Mouse (Mus musculus) embryonic facial prominence, embryonic 15.5 days (tissue): ENCODE measurements around the gene Gpr153. TPM values are rescaled to one million over a fixed set of nuclear protein-coding genes. Genes with fewer than 3 reads are reported as not detected.

Experiments
- ATAC-seq: fragments of 200-750 bp; cut with Nextera tagmentation; 2 replicates; pipeline ENCODE4 v1.8.0; 2017; ENCODE audit warnings: low read depth, moderate TSS enrichment; ENCODE audit not compliant: insufficient number of reproducible peaks, low FRiP score, low TSS enrichment
- H3K27ac ChIP-seq: fragments of 300-500 bp; sonication (generic); replicated peaks from 2 replicates; pipeline ENCODE4 v1.5.1; 2015; ENCODE audit warnings: mild to moderate bottlenecking, inconsistent platforms
- H3K27me3 ChIP-seq: fragments of 300-500 bp; sonication (generic); 2 replicates; pipeline ENCODE4 v1.6.1; 2015; ENCODE audit warnings: inconsistent platforms
- H3K36me3 ChIP-seq: fragments of 300-500 bp; sonication (generic); 2 replicates; pipeline ENCODE4 v1.6.1; 2015; ENCODE audit warnings: mild to moderate bottlenecking, inconsistent platforms
- H3K4me1 ChIP-seq: fragments of 300-500 bp; sonication (generic); 2 replicates; pipeline ENCODE4 v1.6.1; 2015; ENCODE audit warnings: inconsistent platforms
- H3K4me2 ChIP-seq: fragments of 300-500 bp; sonication (generic); replicated peaks from 2 replicates; pipeline ENCODE4 v1.6.1; 2015; ENCODE audit warnings: mild to moderate bottlenecking, inconsistent platforms
- H3K4me3 ChIP-seq: fragments of 300-500 bp; sonication (generic); replicated peaks from 2 replicates; pipeline ENCODE4 v1.5.1; 2015; ENCODE audit warnings: mild to moderate bottlenecking, inconsistent platforms
- H3K9ac ChIP-seq: fragments of 300-500 bp; sonication (generic); 2 replicates; pipeline ENCODE4 v1.6.1; 2015; ENCODE audit warnings: inconsistent platforms
- H3K9me3 ChIP-seq: fragments of 300-500 bp; sonication (generic); replicated peaks from 2 replicates; pipeline ENCODE4 v1.6.1; 2016; ENCODE audit warnings: inconsistent platforms
- WGBS: fragments of 180-500 bp; shearing (Covaris S2); methylation state at CpG from one replicate; pipeline ENCODE4 v1.1.7; 2015; 5-methylcytosine and 5-hydroxymethylcytosine counted together
- polyA plus RNA-seq: library from polyadenylated mRNA; unstranded; fragments of >200 nt; fragmentation: Nextera tagmentation; extraction: Ambion mirVana; gene quantifications from 2 replicates; pipeline ENCODE4 v1.2.1, GENCODE M21; 2015

The Gpr153 gene
- polyA plus RNA-seq, 1 experiment from 2014 or later, result 29.0 TPM

DNA sequence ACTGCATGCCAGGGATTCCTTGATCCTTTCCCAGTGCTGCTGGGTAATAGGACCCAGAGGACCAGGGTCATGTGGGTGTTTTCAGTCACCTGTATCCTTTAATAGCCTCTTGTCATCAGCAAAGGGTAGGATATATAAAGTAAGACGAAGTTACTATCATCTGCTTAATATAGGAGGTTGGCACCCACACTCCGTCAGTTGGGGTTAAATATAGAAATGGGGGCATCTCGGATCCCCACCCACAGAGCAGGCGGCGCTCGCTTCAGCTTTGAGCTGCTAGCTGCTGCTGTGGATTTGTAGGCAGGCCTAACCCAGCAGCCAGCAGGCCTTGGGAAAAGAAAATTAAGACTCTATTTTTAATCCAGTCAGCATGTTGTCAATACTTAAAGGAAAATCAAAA is 28.0 kb upstream of the Gpr153 start:
- ATAC-seq, result no peak
- WGBS, result 58% methylated on average over 6 of the region's 6 CpGs
- H3K4me2 ChIP-seq, result no peak overlapping the region
- H3K4me3 ChIP-seq, result no peak overlapping the region
- no peaks in the 10 kb centered on the region for H3K36me3 ChIP-seq
- H3K27ac ChIP-seq, result no peak overlapping the region
- peaks cover 18% of the 10 kb centered on the region for H3K4me1 ChIP-seq
- H3K9me3 ChIP-seq, result no peaks in the 10 kb centered on the region
- no peaks in the 10 kb centered on the region for H3K27me3 ChIP-seq
- no peak overlapping the region for H3K9ac ChIP-seq

DNA sequence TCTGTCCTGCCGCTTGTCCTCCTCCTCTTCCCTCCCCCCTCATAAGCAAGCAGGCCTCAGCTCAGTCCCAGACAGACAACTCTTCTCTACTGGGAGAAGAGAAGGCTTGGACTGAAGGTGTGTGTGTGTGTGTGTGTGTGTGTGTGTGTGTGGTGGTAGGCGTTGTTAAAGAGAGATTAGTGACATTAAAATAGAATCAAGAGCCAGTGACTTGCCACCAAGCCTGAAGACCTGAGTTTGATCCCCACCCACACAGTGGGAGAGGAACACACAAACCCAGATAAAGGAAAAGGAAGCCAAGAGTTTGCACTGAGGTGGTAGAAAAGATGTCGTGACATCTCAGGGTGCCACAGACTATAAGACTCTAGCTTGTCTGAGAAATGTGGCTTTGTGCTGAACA is 26.8 kb upstream of the Gpr153 start:
- H3K4me3 ChIP-seq, result no peak overlapping the region
- no peaks in the 10 kb centered on the region for H3K9me3 ChIP-seq
- peaks cover 18% of the 10 kb centered on the region for H3K4me1 ChIP-seq
- no peaks in the 10 kb centered on the region for H3K36me3 ChIP-seq
- H3K27ac ChIP-seq, result no peak overlapping the region
- WGBS, result 70% methylated on average over 3 of the region's 3 CpGs
- no peak for ATAC-seq
- no peaks in the 10 kb centered on the region for H3K27me3 ChIP-seq
- H3K4me2 ChIP-seq, result no peak overlapping the region
- H3K9ac ChIP-seq, result no peak overlapping the region

DNA sequence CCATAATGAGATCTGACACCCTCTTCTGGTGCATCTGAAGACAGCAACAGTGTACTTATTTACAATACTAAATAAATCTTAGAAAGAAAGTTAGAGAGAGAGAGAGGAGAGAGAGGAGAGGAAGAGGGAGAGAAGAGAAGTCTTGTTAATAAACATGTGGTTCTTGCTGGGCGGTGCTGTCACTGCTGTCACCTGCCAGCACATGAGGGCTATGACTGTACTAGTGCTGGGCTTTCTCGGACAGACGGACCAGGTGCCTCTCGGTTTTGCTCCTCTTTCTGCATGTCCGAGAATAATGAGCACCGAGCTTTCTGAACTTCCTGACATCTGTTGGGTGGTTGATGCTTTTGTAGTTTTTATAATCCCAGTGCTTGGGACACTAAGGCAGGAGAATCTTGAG is 23.4 kb upstream of the Gpr153 start:
- ATAC-seq, result no peak
- H3K4me3 ChIP-seq, result no peak overlapping the region
- H3K27ac ChIP-seq, result no peak overlapping the region
- H3K27me3 ChIP-seq, result no peaks in the 10 kb centered on the region
- peaks cover 9% of the 10 kb centered on the region; the same call in 1 of the 2 replicates for H3K4me1 ChIP-seq
- H3K9me3 ChIP-seq, result no peaks in the 10 kb centered on the region
- 88% methylated on average over 6 of the region's 6 CpGs for WGBS
- 0 out of 2 replicates have a peak, but pooled peaks cover 4% of the 10 kb centered on the region for H3K36me3 ChIP-seq
- H3K4me2 ChIP-seq, result no peak overlapping the region
- H3K9ac ChIP-seq, result no peak overlapping the region

DNA sequence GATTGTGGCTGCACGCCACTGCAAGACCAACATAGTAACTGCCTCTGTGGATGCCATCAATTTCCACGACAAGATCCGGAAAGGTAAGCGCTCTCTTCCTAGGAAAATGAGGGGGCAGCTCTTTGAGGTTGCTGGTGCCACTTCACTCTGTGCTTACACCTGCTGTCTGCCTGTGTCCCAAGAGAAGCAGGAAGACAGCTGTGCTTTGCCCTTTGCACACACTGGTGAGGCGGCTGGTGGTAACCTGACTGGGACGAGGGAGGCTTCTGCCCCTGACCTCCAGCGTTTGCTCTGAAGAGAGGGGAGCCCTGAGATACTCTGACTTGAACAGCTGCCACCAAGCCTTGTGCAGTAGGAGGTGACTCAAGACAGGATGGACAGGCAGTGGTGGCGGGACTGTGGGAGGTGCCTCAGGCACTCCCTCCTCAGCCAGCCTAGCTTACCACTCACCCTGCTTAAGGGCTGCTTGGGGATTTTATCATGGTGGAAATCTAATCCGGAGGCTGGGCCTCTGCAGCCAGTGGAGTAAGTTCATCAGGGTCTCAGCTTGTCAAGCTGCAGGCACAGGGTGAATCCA is 20.8 kb upstream of the Gpr153 start:
- 66% methylated on average over 9 of the region's 9 CpGs for WGBS
- 0 out of 2 replicates have a peak, but pooled peaks cover 4% of the 10 kb centered on the region for H3K36me3 ChIP-seq

GRCm38 (mm10) chr4:152257070-152257469 is 17.0 kb upstream of the Gpr153 start:
- peak overlapping the region; percentile 66; the same call in 1 of the 2 replicates for H3K27ac ChIP-seq
- H3K4me3 ChIP-seq, result no peak overlapping the region
- 0 out of 2 replicates have a peak, but pooled peaks cover 4% of the 10 kb centered on the region for H3K36me3 ChIP-seq
- no peak overlapping the region for H3K9ac ChIP-seq
- ATAC-seq, result no peak
- H3K4me2 ChIP-seq, result no peak overlapping the region
- H3K27me3 ChIP-seq, result no peaks in the 10 kb centered on the region
- WGBS, result 39% methylated on average over 6 of the region's 6 CpGs
- H3K9me3 ChIP-seq, result no peaks in the 10 kb centered on the region
- peaks cover 30% of the 10 kb centered on the region for H3K4me1 ChIP-seq

More for the DNA sequence above, 20.8 kb upstream of the Gpr153 start:
- Histone ChIP-seq H3K4me2 (no peak overlapping the region), H3K27ac (no peak overlapping the region), H3K4me3 (no peak overlapping the region), H3K27me3 (no peaks in the 10 kb centered on the region), H3K4me1 (peaks cover 16% of the 10 kb centered on the region), H3K9ac (no peak overlapping the region), H3K9me3 (no peaks in the 10 kb centered on the region)
- peak; percentile 31; the same call in 1 of the 2 replicates for ATAC-seq

DNA sequence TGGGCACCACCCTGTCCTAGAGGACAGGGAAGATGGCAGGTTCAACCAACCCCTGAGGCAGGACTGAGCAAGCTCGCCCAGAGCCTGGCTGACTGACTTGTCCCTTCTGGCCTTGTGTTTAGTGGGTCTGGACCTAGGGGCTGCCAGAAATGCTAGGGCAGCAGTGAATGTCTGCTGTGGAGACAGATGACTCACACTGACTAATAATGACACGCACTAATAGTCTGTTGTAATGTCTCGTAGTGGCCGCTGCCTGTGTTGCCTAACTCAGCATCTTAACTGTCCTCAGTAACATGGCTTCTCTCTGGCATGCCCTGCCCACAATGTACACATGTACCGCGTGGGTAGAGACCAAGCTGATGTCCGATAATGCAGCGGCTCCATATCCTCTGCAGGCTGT is 13.6 kb upstream of the Gpr153 start:
- H3K4me1 ChIP-seq, result peaks cover 61% of the 10 kb centered on the region
- H3K27me3 ChIP-seq, result no peaks in the 10 kb centered on the region
- ATAC-seq, result no peak
- H3K9ac ChIP-seq, result no peak overlapping the region
- no peak overlapping the region for H3K4me3 ChIP-seq
- no peak overlapping the region for H3K4me2 ChIP-seq
- H3K36me3 ChIP-seq, result no peaks in the 10 kb centered on the region
- WGBS, result 87% methylated on average over 8 of the region's 8 CpGs
- H3K27ac ChIP-seq, result no peak overlapping the region
- no peaks in the 10 kb centered on the region for H3K9me3 ChIP-seq

DNA sequence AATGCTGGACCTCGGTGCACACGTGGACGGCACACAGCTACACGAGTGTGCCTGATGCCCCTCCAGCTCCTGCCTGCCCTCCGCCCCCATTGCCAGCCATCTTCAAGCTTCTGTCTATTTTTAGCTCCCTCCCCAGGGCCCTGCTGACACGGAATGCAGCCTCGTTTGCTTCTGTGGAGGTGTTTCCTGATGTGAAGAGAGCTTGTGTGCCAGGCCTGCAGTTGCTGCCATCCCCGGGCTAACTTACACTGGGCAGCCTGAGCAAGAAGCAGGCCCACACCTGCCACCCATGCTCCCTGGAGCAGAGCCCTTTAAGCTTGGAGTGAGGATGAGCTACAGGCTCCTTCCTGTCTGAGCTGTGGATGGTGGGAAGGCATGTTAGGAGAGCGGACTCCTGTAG is 11.8 kb upstream of the Gpr153 start:
- Histone ChIP-seq H3K27me3 (no peaks in the 10 kb centered on the region), H3K9me3 (no peaks in the 10 kb centered on the region), H3K36me3 (no peaks in the 10 kb centered on the region), H3K9ac (no peak overlapping the region), H3K27ac (no peak overlapping the region; the same call in 1 of the 2 replicates), H3K4me1 (peaks cover 62% of the 10 kb centered on the region), H3K4me3 (no peak overlapping the region), H3K4me2 (no peak overlapping the region)
- no peak for ATAC-seq
- 49% methylated on average over 9 of the region's 9 CpGs for WGBS

- Histone ChIP-seq H3K4me1 (peaks cover 65% of the 10 kb centered on the region), H3K27me3 (no peaks in the 10 kb centered on the region), H3K4me3 (no peak overlapping the region), H3K9me3 (no peaks in the 10 kb centered on the region), H3K36me3 (no peaks in the 10 kb centered on the region), H3K27ac (no peak overlapping the region), H3K9ac (no peak overlapping the region), H3K4me2 (no peak overlapping the region)
- 43% methylated on average over 9 of the region's 9 CpGs for WGBS
- no peak for ATAC-seq
These were observed 10.9 kb upstream of the Gpr153 start for GRCm38 (mm10) chr4:152263089-152263488.

DNA sequence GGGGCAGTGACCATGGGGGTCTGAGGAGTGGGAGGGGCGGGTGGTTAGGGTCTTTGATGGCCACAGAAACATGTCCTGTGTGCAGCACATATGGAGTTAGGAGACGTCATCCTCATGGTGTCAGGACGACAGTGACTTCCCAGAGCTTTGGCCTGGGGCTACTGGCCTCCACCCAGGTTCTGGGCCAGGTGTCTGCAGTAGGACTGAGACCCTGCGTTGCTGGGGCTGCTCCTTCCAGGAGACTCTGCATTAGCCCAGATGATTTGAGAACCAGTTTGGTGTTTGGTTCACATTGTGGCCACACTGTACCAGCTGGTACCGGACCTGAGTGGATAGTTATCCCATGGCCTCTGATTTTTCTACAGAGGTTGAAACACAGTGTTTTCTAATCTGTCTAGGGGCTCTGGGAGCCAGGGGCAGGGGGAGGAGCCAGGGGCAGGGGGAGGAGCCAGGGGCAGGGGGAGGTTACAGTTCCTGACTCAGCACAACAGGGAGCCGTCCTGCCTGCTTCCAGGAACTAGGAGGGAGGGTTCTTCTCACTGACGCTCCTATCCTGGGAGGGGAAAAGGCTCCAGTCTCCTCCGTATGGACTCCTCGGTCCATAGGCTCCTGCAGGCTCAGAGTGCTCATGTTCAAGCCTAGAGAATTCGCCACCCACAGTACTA is 10.4 kb upstream of the Gpr153 start:
- H3K9me3 ChIP-seq, result no peaks in the 10 kb centered on the region
- ATAC-seq, result peak; percentile 36; the same call in 1 of the 2 replicates
- no peak overlapping the region for H3K27ac ChIP-seq
- no peaks in the 10 kb centered on the region for H3K36me3 ChIP-seq
- H3K9ac ChIP-seq, result no peak overlapping the region
- no peak overlapping the region for H3K4me2 ChIP-seq
- peaks cover 64% of the 10 kb centered on the region for H3K4me1 ChIP-seq
- no peak overlapping the region for H3K4me3 ChIP-seq
- 34% methylated on average over 9 of the region's 10 CpGs for WGBS
- no peaks in the 10 kb centered on the region for H3K27me3 ChIP-seq

DNA sequence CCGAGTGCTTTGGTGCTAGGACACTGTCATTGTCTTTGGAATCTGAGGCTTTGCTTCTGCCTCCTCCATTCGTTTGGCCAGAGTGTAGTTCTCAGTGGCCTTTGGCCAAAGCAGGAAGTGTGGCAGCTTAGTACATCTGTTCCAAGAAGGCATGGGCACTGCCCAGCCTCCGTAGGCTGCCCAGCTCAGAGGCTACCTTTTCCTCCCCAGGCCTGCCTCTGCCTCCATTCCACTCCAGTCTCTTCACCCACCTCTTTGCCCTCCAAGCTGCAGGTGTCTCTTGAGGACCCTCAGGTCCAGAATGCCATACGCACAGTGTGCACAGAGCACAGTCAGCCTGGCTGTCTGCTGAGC is 9.9 kb upstream of the Gpr153 start:
- H3K9me3 ChIP-seq, result no peaks in the 10 kb centered on the region
- 54% methylated on average over 4 of the region's 4 CpGs for WGBS
- no peak for ATAC-seq
- H3K9ac ChIP-seq, result no peak overlapping the region
- no peaks in the 10 kb centered on the region for H3K36me3 ChIP-seq
- H3K27ac ChIP-seq, result no peak overlapping the region
- no peak overlapping the region for H3K4me2 ChIP-seq
- H3K4me1 ChIP-seq, result peaks cover 64% of the 10 kb centered on the region
- no peaks in the 10 kb centered on the region for H3K27me3 ChIP-seq
- H3K4me3 ChIP-seq, result no peak overlapping the region

DNA sequence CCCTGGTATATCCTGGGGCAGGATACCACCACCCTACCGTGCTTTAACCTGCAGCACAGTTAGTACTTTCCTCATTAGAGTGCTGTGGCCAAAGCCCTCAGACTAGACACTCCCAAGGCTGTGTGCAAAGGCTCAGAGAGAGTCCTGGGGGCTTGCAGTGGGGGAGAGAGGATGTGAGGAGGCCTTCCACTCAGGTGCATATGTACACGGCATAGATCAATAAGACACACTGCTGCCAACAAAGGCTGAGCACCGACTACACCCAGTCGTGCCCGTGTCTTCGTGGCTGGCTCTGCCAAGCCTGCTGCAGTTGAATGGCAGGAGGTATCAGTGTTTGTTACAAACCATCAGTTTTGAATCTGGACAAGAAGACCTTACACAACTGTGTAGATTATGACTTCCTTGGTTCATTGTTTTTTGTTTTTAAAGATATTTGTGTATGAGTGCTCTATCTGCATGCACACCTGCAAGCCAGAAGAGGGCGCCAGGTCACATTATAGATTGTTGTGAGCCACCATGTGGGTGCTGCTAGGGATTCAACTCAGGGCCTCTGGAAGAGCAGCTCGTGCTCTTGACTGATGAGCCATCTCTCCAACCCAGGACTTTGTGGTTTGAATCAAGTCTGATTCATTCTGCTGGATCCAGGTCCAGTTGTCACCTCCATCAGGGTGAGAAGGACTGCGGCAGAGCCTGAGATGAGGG is 9.0 kb upstream of the Gpr153 start:
- H3K36me3 ChIP-seq, result no peaks in the 10 kb centered on the region
- peaks cover 66% of the 10 kb centered on the region for H3K4me1 ChIP-seq
- no peak overlapping the region for H3K4me3 ChIP-seq
- H3K9ac ChIP-seq, result no peak overlapping the region
- no peak overlapping the region for H3K4me2 ChIP-seq
- H3K27ac ChIP-seq, result 0 out of 2 replicates have a peak overlapping the region, but pooled peaks have one; percentile 85
- no peaks in the 10 kb centered on the region for H3K27me3 ChIP-seq
- WGBS, result 87% methylated on average over 9 of the region's 9 CpGs
- no peaks in the 10 kb centered on the region for H3K9me3 ChIP-seq
- ATAC-seq, result no peak
